Mouse (Mus musculus) ES-Bruce4 (cell line): ENCODE data around the gene Prg2.

Experiments
- CTCF ChIP-seq: IDR thresholded peaks from one replicate; pipeline ENCODE4 v1.8.1; 2011; ENCODE audit warnings: low read depth, low read length
- EP300 ChIP-seq: IDR thresholded peaks from 2 replicates; pipeline ENCODE4 v1.6.1; 2011; ENCODE audit warnings: low read depth, low read length; ENCODE audit not compliant: insufficient read depth
- POLR2A ChIP-seq: IDR thresholded peaks from one replicate; pipeline ENCODE4 v1.8.1; 2011; ENCODE audit warnings: low read length; ENCODE audit not compliant: insufficient read depth

GRCm38 (mm10) chr2:85027281-85027680, 47.0 kb downstream of the Prg2 start:
- TF ChIP-seq POLR2A (no peak), CTCF (no peak), EP300 (no peak)
